Mouse (Mus musculus) kidney, adult 9 months (tissue): ENCODE results near the gene L3hypdh.
"Not testable (repeated sequence)": the region's sequence is repeated elsewhere in the genome, so short reads cannot be mapped to it uniquely, and the experiment has no call there.

ENCODE experiments used
- DNase-seq: peaks from one replicate; pipeline ENCODE4 v3.0.0; 2022

The L3hypdh gene

DNA sequence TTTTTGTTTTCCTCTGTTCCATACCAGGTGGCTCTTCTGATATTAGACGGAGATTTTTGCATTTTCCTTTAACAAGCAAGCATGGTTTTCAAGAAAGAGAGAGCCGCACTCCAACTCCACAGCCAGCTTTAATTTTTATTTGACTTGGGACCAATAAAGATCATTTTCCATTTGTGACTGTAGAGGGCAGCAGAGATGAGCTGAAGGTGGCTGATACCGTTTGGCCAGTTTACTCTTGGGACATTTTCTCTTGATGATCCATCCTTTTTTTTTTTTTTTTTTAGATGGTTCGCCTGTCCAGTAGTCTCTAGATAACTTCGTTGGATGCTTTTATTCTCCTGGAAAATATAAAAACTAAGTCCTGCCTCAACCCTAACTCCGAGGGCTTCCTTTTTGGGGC, 31.9 kb downstream of the L3hypdh start:
- DNase-seq = peak; percentile 56

GRCm38 (mm10) chr12:72052571-72052970, 32.7 kb downstream of the L3hypdh start:
- no peak for DNase-seq

DNA sequence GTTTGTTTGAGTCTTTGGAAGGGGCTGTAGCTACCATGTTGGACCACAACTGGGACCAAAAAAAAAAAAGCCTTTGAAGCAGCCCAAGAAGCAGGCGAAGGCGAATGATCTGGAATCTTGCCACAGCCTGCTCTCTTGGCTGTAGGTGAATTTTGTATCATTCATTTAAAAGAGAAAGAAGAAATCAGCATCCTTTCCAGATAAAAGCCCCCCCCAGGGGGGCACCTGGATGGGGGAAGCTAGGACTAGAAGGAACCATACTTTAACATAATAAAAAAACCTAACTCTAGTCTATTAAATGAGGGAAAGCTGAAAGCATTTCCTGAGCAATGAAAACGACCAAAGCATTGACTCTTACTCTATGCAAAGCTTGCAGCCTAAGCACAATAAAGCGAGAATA, 34.4 kb downstream of the L3hypdh start:
- DNase-seq = no peak

GRCm38 (mm10) chr12:72050156-72050555, 35.1 kb downstream of the L3hypdh start:
- DNase-seq = not testable (repeated sequence)

GRCm38 (mm10) chr12:72047513-72047912, 37.7 kb downstream of the L3hypdh start:
- DNase-seq = peak; percentile 33

DNA sequence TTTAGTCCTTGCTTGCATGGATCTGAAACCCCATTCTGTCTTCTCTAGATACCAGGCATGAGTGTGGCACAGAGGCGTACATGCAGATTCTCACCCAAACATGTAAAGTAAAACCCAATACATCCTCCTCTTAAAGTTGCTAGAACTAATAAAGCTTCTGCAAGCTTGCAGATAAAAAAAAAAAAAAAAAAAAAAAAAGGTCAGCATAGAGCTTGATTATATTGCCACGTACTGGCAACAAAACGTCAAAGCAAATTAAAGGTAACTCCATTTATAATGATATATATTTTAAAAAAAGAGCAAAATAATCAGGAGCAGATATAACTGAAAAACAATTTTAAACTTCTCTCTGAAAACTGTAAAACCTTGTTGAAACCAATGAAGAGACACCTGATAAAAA, 44.0 kb downstream of the L3hypdh start:
- DNase-seq = no peak

GRCm38 (mm10) chr12:72039501-72039900, 45.7 kb downstream of the L3hypdh start:
- no peak for DNase-seq

GRCm38 (mm10) chr12:72038866-72039265, 46.4 kb downstream of the L3hypdh start:
- DNase-seq = no peak

- no peak for DNase-seq
Observed at GRCm38 (mm10) chr12:72037049-72037448, 48.2 kb downstream of the L3hypdh start.

GRCm38 (mm10) chr12:72036097-72036661, 49.1 kb downstream of the L3hypdh start:
- no peak for DNase-seq

- DNase-seq = peak; percentile 62
Observed at GRCm38 (mm10) chr12:72031794-72032193, 53.4 kb downstream of the L3hypdh start.

GRCm38 (mm10) chr12:72031171-72031570, 54.1 kb downstream of the L3hypdh start:
- no peak for DNase-seq

GRCm38 (mm10) chr12:72025275-72025795, 59.9 kb downstream of the L3hypdh start:
- DNase-seq = no peak

DNA sequence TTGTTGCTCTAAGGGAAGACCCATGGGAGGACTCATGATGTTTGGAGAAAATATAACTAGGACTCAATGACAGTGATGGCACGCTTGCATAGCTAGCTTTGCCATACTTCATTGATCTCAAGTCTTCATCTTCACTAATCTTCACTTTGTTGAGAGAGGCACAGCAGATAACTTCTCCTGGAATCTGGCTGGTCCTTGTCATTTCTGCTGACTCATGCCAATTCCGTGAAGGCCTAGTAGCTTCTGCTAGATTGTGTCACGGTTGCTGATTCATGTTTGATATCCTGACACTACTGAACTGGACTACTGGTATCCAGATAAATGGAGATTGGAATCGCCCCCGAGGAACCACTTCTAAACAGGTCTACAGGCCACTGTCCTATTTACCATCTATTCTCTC, 61.7 kb downstream of the L3hypdh start:
- DNase-seq = no peak
